Mouse (Mus musculus) testis, adult 2 months (tissue): ENCODE data around the gene Cnep1r1.

Experiments
- CTCF ChIP-seq: fragments of 200-500 bp; IDR thresholded peaks from 2 replicates; pipeline ENCODE4 v1.5.1; 2012; ENCODE audit warnings: low read depth, mild to moderate bottlenecking, inconsistent platforms, low read length, moderate library complexity; ENCODE audit not compliant: control insufficient read depth, insufficient read depth, insufficient replicate concordance
- POLR2A ChIP-seq: fragments of 200-500 bp; IDR thresholded peaks from 2 replicates; pipeline ENCODE4 v1.6.1; 2012; ENCODE audit warnings: low read depth, mild to moderate bottlenecking, inconsistent platforms, low read length, moderate library complexity; ENCODE audit not compliant: control insufficient read depth

DNA sequence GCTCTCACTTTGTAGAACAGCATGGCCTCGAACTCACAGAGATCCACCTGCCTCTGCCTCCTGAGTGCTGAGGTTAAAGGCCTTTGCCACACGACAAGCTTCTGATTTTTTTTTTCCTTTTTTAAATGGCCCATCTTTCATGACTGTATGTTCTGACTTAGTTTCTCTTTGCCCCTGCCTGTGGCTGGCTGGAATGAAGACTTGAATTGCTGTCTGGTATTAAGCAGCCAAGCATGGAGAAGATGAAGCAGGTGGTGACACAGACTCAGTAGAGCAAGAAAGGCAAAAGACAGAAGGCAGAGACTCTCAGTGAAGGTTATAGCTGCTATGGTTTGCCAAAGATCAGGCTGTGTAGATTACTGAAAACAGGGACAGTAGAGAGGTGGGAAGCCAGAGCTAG, 64.6 kb downstream of the Cnep1r1 start:
- TF ChIP-seq CTCF (no peak), POLR2A (no peak)
